Comparison of ENCODE assay signal across 12 mouse cellular contexts in genomic region chr2:35849632-35850230, GRCm38 (mm10).
DNase-seq lines count a peak whose midpoint lies in the region; ATAC-seq lines count a peak whose summit lies in the region.
"Had no signal": no experiment of that assay in that cellular context is flagged by ENCODE, and none has a peak within 500 bp of the region (broad histone marks: within the 10 kb centered on the region; RNA-seq: fewer than 3 reads in every experiment).

No protein-coding gene starts in this region.

- no peaks in the 10 kb centered on the region for H3K36me3 ChIP-seq in limb, embryonic 11.5 days (ENCODE audit: control insufficient read depth, insufficient read depth, low read length)
- H3K36me3 ChIP-seq in limb, embryonic 10.5 days: no peaks in the 10 kb centered on the region
- no peaks in the 10 kb centered on the region for H3K36me3 ChIP-seq in hindbrain, embryonic 16.5 days (ENCODE audit: control insufficient read depth, insufficient read depth, low read length)
- H3K36me3 ChIP-seq: heart, embryonic 15.5 days had no signal

- no peak overlapping the region for H3K4me3 ChIP-seq in limb, embryonic 11.5 days (ENCODE audit: low read depth, low read length)
- H3K4me3 ChIP-seq in limb, embryonic 10.5 days: no peak overlapping the region
- no peak overlapping the region for H3K4me3 ChIP-seq in hindbrain, embryonic 16.5 days (ENCODE audit: low read length)
- H3K4me3 ChIP-seq: erythroblast, embryonic 14.5 days; heart, embryonic 15.5 days had no signal

- no peak overlapping the region for H3K9ac ChIP-seq in limb, embryonic 11.5 days (ENCODE audit: low read length)
- H3K9ac ChIP-seq in hindbrain, embryonic 16.5 days (ENCODE audit: low read depth, low read length): no peak overlapping the region
- H3K9ac ChIP-seq: heart, embryonic 15.5 days had no signal

- peaks cover 33% of the 10 kb centered on the region for H3K4me1 ChIP-seq in limb, embryonic 11.5 days (ENCODE audit: control insufficient read depth, insufficient read depth, low read length)
- peaks cover 61% of the 10 kb centered on the region for H3K4me1 ChIP-seq in limb, embryonic 10.5 days
- H3K4me1 ChIP-seq in hindbrain, embryonic 16.5 days (ENCODE audit: control insufficient read depth, insufficient read depth, low read depth, low read length): peaks cover 5% of the 10 kb centered on the region

- H3K27ac ChIP-seq in limb, embryonic 11.5 days (replicated peaks; ENCODE audit: low read depth, low read length): no peak overlapping the region
- no peak overlapping the region for H3K27ac ChIP-seq in limb, embryonic 10.5 days
- H3K27ac ChIP-seq in hindbrain, embryonic 16.5 days (ENCODE audit: low read depth, low read length): no peak overlapping the region
- H3K27ac ChIP-seq: heart, embryonic 15.5 days had no signal

- DNase-seq in limb, embryonic 11.5 days (ENCODE audit: low spot score): peak; percentile 52
- DNase-seq in limb, embryonic 10.5 days (ENCODE audit: low spot score): no peak
- DNase-seq in kidney, postnatal 25 days: peak; percentile 19 to 61
- DNase-seq in retina, embryonic 14.5 days (ENCODE audit: low spot score): peak; percentile 48
- no peak for DNase-seq in layer of hippocampus, adult 11-12 months (ENCODE audit: low spot score)
- no peak for DNase-seq in testis, postnatal 14 days (ENCODE audit: low spot score)
- DNase-seq: cerebellum, postnatal 36 days had no signal

- H3K27me3 ChIP-seq in limb, embryonic 11.5 days (ENCODE audit: control insufficient read depth, insufficient read depth, low read length): no peaks in the 10 kb centered on the region
- H3K27me3 ChIP-seq in limb, embryonic 10.5 days (ENCODE audit: low read depth, poor library complexity, severe bottlenecking): peaks cover 19% of the 10 kb centered on the region; the same call in 1 of the 2 replicates
- H3K27me3 ChIP-seq in hindbrain, embryonic 16.5 days (replicated peaks; ENCODE audit: control insufficient read depth, insufficient read depth, low read length): no peaks in the 10 kb centered on the region
- H3K27me3 ChIP-seq: heart, embryonic 15.5 days had no signal

- 0 out of 2 replicates have a peak, but pooled peaks have one; percentile 35 for ATAC-seq in limb, embryonic 11.5 days (ENCODE audit: insufficient number of reproducible peaks, low FRiP score, low TSS enrichment, low read depth)
- ATAC-seq in hindbrain, embryonic 16.5 days: peak; percentile 48; the same call in 1 of the 2 replicates
- ATAC-seq: CD4-positive, CD25-positive, alpha-beta regulatory T cell, adult 4 months; inflammation-experienced regulatory T-cells, adult 6 months had no signal

- no peaks in the 10 kb centered on the region for H3K9me3 ChIP-seq in limb, embryonic 11.5 days (ENCODE audit: control insufficient read depth, low read length)
- no peaks in the 10 kb centered on the region for H3K9me3 ChIP-seq in limb, embryonic 10.5 days (replicated peaks)
- no peaks in the 10 kb centered on the region for H3K9me3 ChIP-seq in hindbrain, embryonic 16.5 days (ENCODE audit: control insufficient read depth, low read length)
- H3K9me3 ChIP-seq: heart, embryonic 15.5 days had no signal

- no peak overlapping the region for H3K4me2 ChIP-seq in limb, embryonic 11.5 days (ENCODE audit: low read depth, severe bottlenecking)
- no peak overlapping the region for H3K4me2 ChIP-seq in hindbrain, embryonic 16.5 days (ENCODE audit: low read length)
- H3K4me2 ChIP-seq: heart, embryonic 15.5 days had no signal

- WGBS in limb, embryonic 11.5 days: 20% methylated on average over 10 of the region's 10 CpGs
- 35% methylated on average over 10 of the region's 10 CpGs for WGBS in limb, embryonic 10.5 days
- 41% methylated on average over 10 of the region's 10 CpGs for WGBS in hindbrain, embryonic 16.5 days

Comparison
In these comparisons a context has a peak if more than half of its experiments do, and no peak if none do; other contexts are left out.
1. DNase-seq: peak in limb, embryonic 11.5 days (single experiment), kidney, postnatal 25 days (2 of 2) and retina, embryonic 14.5 days (single experiment); none in limb, embryonic 10.5 days (single experiment), layer of hippocampus, adult 11-12 months (single experiment) and testis, postnatal 14 days (single experiment).